Mouse (Mus musculus) limb, embryonic 12.5 days (tissue): Measurements from ENCODE around the gene Acadl. TPM values are rescaled to one million over a fixed set of nuclear protein-coding genes. Genes with fewer than 3 reads are reported as not detected.

Experiments
- ATAC-seq: fragments of 200-750 bp; cut with Nextera tagmentation; 2 replicates; pipeline ENCODE4 v1.8.0; 2017; ENCODE audit warnings: low read depth, moderate TSS enrichment; ENCODE audit not compliant: insufficient number of reproducible peaks, insufficient read depth, low FRiP score, low TSS enrichment
- H3K27ac ChIP-seq: fragments of 300-500 bp; sonication (generic); 2 replicates; pipeline ENCODE4 v1.5.1; 2016; ENCODE audit warnings: mild to moderate bottlenecking, moderate library complexity
- H3K27me3 ChIP-seq: fragments of 300-500 bp; sonication (generic); 2 replicates; pipeline ENCODE4 v1.6.1; 2016; ENCODE audit warnings: mild to moderate bottlenecking, moderate library complexity
- H3K36me3 ChIP-seq: fragments of 300-500 bp; sonication (generic); 2 replicates; pipeline ENCODE4 v1.6.1; 2016; ENCODE audit warnings: mild to moderate bottlenecking, moderate library complexity
- H3K4me1 ChIP-seq: fragments of 300-500 bp; sonication (generic); replicated peaks from 2 replicates; pipeline ENCODE4 v1.6.1; 2016
- H3K4me2 ChIP-seq: fragments of 300-500 bp; sonication (generic); 2 replicates; pipeline ENCODE4 v1.6.1; 2016; ENCODE audit warnings: mild to moderate bottlenecking, moderate library complexity
- H3K4me3 ChIP-seq: fragments of 300-500 bp; sonication (generic); replicated peaks from 2 replicates; pipeline ENCODE4 v1.5.1; 2016; ENCODE audit warnings: mild to moderate bottlenecking
- H3K9ac ChIP-seq: fragments of 300-500 bp; sonication (generic); replicated peaks from 2 replicates; pipeline ENCODE4 v1.6.1; 2016; ENCODE audit warnings: mild to moderate bottlenecking, moderate library complexity
- H3K9me3 ChIP-seq: fragments of 300-500 bp; sonication (generic); 2 replicates; pipeline ENCODE4 v1.6.1; 2016; ENCODE audit warnings: mild to moderate bottlenecking, moderate library complexity
- WGBS: fragments of 180-500 bp; shearing (Covaris S2); methylation state at CpG from one replicate; pipeline ENCODE4 v1.1.7; 2016; 5-methylcytosine and 5-hydroxymethylcytosine counted together
- polyA plus RNA-seq: library from polyadenylated mRNA; unstranded; fragments of >200 nt; fragmentation: Nextera tagmentation; extraction: Ambion mirVana; gene quantifications from 2 replicates; pipeline ENCODE4 v1.2.1, GENCODE M21; 2016

Gene Acadl
- 66.1 and 67.8 TPM in 2 replicates for polyA plus RNA-seq

DNA sequence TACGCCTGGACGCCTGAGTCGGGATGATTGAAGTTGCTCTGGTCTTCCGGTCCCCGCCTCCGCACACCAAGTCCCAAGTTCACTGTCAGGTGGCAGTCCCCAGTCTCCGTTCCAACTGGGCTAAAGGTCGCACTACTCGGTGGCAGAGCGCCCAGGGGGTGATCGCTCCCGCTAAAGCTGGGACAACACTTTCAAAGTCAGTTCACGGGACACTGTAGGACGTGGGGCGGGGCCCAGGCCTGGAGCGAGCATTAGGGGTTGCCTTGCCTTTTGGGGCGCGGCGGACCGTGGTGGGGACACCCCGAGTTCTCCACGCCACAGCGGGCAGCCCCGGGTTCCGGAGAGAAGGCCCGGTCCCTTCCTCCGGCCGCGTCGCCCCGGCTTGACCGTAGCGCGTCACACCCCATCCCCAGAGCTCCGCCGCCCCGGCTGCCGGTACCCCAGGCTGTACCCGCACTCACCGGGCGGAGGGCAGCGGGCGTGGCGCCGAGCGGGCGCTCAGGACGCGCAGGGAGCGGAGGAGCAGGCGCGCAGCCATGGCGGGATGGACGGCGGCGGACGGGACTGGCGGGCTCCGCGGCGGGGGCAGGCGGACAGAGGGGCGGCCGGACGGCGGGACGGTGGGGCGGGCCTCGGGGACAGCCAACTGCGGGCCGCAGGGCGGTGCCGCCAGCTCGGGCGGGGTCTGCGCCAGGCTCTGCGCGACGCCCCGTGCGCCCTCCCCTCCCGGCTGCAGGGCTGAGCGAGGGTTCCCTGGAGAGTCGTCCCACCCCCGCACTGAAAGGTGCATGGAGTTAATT is at the start of gene Acadl:
TSS of gene Acadl (minus strand) at position 566 of the 800 bp plus-strand sequence.
- H3K9me3 ChIP-seq: no peaks in the 10 kb centered on the region; the same call in 1 of the 2 replicates
- peak; percentile 88 for ATAC-seq
- H3K36me3 ChIP-seq: peaks cover 4% of the 10 kb centered on the region
- H3K4me1 ChIP-seq: peaks cover 11% of the 10 kb centered on the region
- H3K9ac ChIP-seq: peak within 1 kb of the TSS; percentile 86
- H3K4me3 ChIP-seq: peak within 1 kb of the TSS; percentile 91
- no peaks in the 10 kb centered on the region for H3K27me3 ChIP-seq
- peak within 1 kb of the TSS; percentile 73 for H3K4me2 ChIP-seq
- peak within 1 kb of the TSS; percentile 78 for H3K27ac ChIP-seq
- under 1% methylated on average over 85 of the region's 85 CpGs for WGBS

DNA sequence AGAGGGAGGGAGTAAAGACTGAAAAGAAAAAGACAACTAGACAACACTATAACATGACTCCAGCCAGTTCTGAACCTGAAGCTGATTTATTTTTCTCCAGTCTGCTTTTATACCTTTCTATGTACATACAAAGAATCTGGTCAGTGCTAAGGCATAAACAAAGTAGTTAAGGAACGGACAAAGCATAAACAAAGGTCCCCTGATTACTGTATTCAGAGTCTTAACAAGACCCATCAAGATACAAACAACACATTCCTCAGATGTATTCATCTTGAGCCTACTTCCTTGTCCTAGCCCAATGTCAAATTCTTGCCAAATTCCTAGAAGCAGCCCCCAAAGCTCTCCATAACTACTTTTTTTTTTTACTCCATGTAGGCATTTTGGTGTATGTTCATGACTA is 49.2 kb upstream of the Acadl start:
- WGBS: 74% methylated on average over 1 of the region's 1 CpGs
- no peak overlapping the region for H3K4me3 ChIP-seq
- no peaks in the 10 kb centered on the region for H3K9me3 ChIP-seq

DNA sequence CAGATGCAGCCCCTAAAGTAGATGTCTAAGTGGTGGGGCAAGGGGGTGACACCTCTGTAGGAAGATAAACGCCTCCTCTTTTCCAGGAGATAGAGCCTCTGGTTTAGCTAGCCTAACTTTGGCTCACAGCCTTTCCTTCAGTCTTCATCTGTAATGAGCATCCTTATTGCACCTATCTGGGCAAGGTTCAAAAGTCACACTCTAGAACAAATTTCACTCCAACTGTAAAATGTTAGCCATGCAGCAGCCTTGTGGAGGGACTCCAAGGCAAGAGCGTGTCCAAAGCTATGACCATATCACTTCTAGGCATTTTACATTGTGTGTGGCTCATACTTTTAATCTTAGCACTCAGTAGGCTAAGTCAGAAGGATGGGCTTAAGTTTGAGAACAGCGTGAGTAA is 39.5 kb upstream of the Acadl start:
- Histone ChIP-seq H3K9me3 (no peaks in the 10 kb centered on the region), H3K27me3 (no peaks in the 10 kb centered on the region), H3K9ac (no peak overlapping the region), H3K36me3 (no peaks in the 10 kb centered on the region), H3K4me2 (no peak overlapping the region), H3K27ac (no peak overlapping the region), H3K4me3 (no peak overlapping the region), H3K4me1 (peaks cover 6% of the 10 kb centered on the region)
- WGBS: 86% methylated on average over 3 of the region's 3 CpGs
- no peak for ATAC-seq

More for the DNA sequence above, 49.2 kb upstream of the Acadl start:
- Histone ChIP-seq H3K27ac (no peak overlapping the region), H3K4me1 (no peaks in the 10 kb centered on the region), H3K27me3 (no peaks in the 10 kb centered on the region), H3K4me2 (no peak overlapping the region), H3K36me3 (no peaks in the 10 kb centered on the region), H3K9ac (no peak overlapping the region)
- ATAC-seq: no peak

DNA sequence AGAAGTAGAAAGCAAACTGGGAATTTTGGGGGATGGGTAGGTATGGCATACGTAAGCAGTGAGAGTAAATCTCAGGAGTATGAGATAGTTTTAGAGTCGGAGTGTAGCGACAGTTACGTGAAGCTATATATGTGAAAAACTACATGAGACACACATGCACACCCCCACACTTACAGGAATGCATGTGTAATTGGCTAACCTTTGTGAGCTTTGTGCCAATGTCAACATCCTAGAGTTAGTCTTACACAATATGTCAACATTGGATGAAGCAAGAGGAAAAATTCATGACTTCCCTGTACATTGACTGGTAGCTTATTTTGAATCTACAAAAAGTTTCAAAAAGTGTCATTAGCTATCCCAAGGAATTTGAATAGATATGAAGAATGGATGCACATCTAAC is 37.9 kb upstream of the Acadl start:
- 93% methylated on average over 4 of the region's 4 CpGs for WGBS
- H3K4me3 ChIP-seq: no peak overlapping the region
- no peak overlapping the region for H3K9ac ChIP-seq
- no peaks in the 10 kb centered on the region for H3K27me3 ChIP-seq
- peaks cover 19% of the 10 kb centered on the region for H3K4me1 ChIP-seq
- no peak overlapping the region for H3K4me2 ChIP-seq
- no peak for ATAC-seq
- no peak overlapping the region for H3K27ac ChIP-seq
- H3K36me3 ChIP-seq: no peaks in the 10 kb centered on the region
- no peaks in the 10 kb centered on the region for H3K9me3 ChIP-seq

DNA sequence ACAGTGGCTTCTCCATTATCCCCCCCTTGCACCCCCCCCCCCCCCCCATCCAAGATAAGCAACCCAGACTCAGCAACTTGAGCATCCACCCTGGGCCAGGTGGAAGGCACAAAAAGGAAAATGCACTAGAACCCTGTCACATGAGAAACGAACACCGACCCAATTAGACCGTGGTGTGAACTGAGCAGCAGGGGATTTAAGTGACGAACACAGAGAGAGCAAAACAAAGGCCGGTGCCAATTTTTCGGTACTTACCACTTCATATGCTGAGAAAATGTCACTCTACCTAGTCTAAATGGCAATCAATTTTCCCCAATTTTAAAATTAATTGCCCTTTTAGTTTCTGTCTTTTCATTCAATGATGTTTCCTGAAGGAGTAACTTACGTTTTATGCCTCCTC is 35.2 kb upstream of the Acadl start:
- no peak for ATAC-seq
- 52% methylated on average over 7 of the region's 7 CpGs for WGBS
- Histone ChIP-seq H3K27me3 (no peaks in the 10 kb centered on the region), H3K4me3 (no peak overlapping the region), H3K4me1 (peaks cover 19% of the 10 kb centered on the region), H3K27ac (no peak overlapping the region), H3K36me3 (no peaks in the 10 kb centered on the region), H3K9me3 (no peaks in the 10 kb centered on the region), H3K9ac (no peak overlapping the region), H3K4me2 (no peak overlapping the region)

DNA sequence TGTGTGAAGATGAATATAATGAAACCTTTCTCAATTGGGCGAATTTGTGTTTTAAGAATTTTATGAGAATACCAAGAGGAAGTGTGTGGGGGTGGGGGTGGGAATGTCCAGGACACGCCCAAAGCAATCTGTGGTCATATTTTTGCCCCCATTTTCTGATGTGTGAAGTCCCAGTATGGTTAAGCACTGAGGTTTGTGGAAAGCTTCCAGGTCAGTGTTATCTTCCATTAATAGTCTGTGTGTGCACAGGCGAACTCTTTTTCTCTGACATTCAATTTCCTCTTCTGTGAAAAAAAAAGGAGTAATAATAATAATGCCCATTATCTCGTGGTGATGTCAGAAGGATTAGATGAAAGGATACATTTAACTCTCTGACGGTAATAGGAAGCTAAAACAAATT is 33.5 kb upstream of the Acadl start:
- H3K4me3 ChIP-seq: no peak overlapping the region
- H3K36me3 ChIP-seq: no peaks in the 10 kb centered on the region
- no peak overlapping the region for H3K9ac ChIP-seq
- peak overlapping the region; percentile 32 for H3K4me2 ChIP-seq
- peak; percentile 30; the same call in 1 of the 2 replicates for ATAC-seq
- no peak overlapping the region for H3K27ac ChIP-seq
- peaks cover 19% of the 10 kb centered on the region for H3K4me1 ChIP-seq
- no peaks in the 10 kb centered on the region for H3K9me3 ChIP-seq
- no peaks in the 10 kb centered on the region for H3K27me3 ChIP-seq
- 51% methylated on average over 5 of the region's 5 CpGs for WGBS

DNA sequence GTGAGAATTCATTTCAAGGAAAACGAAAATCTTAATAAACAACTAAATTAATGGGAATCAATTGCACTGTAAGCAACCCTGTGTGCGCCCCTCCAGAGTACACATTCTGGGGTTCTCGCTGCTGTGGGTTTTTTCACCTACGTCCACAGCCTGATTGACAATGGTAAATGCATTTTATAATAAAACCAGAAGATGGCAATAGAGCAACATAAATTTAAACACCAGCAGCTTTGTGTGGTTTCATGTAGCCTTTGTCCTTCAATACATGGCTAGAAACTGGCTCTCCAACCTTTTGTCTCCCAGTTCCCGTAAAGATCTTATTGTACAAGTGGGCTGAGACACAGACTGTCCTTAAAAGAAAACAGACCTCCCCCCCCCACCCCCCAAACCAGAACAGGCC is 33.0 kb upstream of the Acadl start:
- Histone ChIP-seq H3K27ac (no peak overlapping the region), H3K4me1 (peaks cover 19% of the 10 kb centered on the region), H3K9me3 (no peaks in the 10 kb centered on the region), H3K4me3 (no peak overlapping the region), H3K27me3 (no peaks in the 10 kb centered on the region), H3K4me2 (peak overlapping the region; percentile 32), H3K36me3 (no peaks in the 10 kb centered on the region), H3K9ac (no peak overlapping the region)
- 39% methylated on average over 5 of the region's 5 CpGs for WGBS
- peak; percentile 85 for ATAC-seq

DNA sequence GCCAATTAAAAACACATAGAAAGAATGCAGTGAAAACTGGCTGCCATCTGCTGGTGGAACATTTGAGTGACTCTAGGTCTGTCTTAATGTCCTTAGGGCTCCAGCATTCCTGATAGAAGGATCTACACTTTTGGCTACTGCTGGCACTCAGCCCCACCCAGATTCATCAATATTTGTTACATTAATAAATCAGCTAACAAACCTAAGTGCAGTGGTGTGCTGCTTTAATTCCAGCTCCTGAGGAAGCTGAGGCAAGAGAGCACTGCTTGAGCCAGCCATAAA is 32.7 kb upstream of the Acadl start:
- Histone ChIP-seq H3K27me3 (no peaks in the 10 kb centered on the region), H3K27ac (no peak overlapping the region), H3K4me2 (peak overlapping the region; percentile 32), H3K9me3 (no peaks in the 10 kb centered on the region), H3K36me3 (no peaks in the 10 kb centered on the region), H3K4me3 (no peak overlapping the region), H3K4me1 (peaks cover 19% of the 10 kb centered on the region), H3K9ac (no peak overlapping the region)
- peak; percentile 67 for ATAC-seq

DNA sequence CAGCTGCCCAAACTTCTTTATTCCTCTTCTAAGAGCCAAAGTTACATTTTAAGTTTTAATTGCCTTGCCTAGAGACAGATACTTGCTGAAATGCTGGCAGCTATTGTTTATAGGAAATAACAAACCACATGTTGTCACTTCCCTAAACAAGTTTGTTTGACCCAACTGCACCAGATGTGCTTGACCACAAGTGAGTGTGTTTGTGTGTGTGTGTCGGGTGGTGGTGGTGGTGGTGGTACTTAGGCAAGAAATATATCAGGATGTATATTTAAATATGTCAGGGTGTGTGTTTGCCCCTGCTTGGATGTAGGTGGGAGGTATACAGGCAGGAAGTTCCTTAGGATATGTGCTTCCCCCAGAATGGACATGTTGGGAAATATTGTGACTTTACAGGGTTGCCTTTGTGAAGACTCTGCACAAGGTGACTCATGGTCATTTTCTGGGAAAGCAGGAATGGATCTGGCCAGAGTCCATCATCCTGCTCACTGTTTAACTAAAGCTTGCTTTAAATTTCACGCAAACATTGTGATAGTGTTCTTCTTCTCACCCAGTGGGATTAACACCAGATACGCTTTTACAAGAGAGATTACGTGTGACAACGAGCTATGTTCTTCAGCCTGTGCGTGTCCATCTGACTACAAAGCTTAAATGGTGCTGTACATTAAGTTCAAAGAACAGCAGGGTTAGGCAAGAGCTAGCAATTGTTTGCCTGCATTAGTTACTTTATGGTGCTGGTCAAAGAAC is 32.2 kb upstream of the Acadl start:
- Histone ChIP-seq H3K27ac (no peak overlapping the region), H3K27me3 (no peaks in the 10 kb centered on the region), H3K36me3 (no peaks in the 10 kb centered on the region), H3K4me1 (peaks cover 19% of the 10 kb centered on the region), H3K9me3 (no peaks in the 10 kb centered on the region), H3K4me3 (no peak overlapping the region), H3K4me2 (peak overlapping the region; percentile 32; the same call in 1 of the 2 replicates), H3K9ac (no peak overlapping the region)
- peak; percentile 18; the same call in 1 of the 2 replicates for ATAC-seq
- WGBS: 50% methylated on average over 6 of the region's 6 CpGs

DNA sequence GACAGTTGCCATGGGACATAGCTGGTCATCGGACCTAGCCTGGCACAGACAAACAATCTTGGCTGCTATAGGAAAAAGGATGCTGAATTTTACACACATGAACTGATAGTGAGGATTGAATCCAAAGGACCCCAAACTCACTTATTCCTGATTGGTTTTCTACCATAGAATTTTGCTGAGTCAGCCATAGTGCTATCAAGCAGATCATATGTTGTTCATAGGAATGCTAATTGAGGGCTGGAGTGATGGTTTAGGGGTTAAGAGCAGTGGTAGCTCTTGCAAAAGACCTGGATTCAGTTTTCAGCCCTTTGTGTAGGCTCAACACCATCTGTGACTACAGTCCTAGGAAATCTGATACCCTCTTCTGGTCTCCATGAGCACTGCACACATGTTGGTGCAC is 24.1 kb upstream of the Acadl start:
- Histone ChIP-seq H3K27ac (no peak overlapping the region), H3K36me3 (no peaks in the 10 kb centered on the region), H3K27me3 (no peaks in the 10 kb centered on the region), H3K9me3 (no peaks in the 10 kb centered on the region), H3K4me1 (no peaks in the 10 kb centered on the region), H3K4me2 (no peak overlapping the region), H3K4me3 (no peak overlapping the region), H3K9ac (no peak overlapping the region)
- WGBS: 87% methylated on average over 1 of the region's 1 CpGs
- no peak for ATAC-seq

DNA sequence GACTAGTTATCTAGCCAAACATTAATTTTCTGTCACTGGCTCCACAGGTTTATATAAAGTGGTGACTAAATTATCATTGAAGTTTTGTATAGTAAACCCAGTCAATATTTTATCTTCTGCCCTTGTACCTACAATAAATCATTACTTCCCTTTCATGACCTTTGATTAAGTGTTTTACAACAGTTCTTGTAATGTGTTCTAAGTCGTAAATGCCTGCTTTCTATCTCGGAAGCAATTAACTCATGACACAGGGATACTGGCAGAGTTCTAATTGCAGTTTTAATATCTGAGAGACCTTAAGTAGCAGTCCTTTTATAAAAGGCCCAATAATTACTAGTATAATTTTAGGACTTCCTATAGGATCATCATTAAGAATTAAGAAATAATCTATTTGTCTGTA is 17.1 kb upstream of the Acadl start:
- H3K9me3 ChIP-seq: peaks cover 14% of the 10 kb centered on the region
- no peak for ATAC-seq
- H3K4me2 ChIP-seq: no peak overlapping the region
- no peak overlapping the region for H3K4me3 ChIP-seq
- H3K27ac ChIP-seq: no peak overlapping the region
- H3K36me3 ChIP-seq: no peaks in the 10 kb centered on the region
- H3K4me1 ChIP-seq: no peaks in the 10 kb centered on the region
- H3K27me3 ChIP-seq: no peaks in the 10 kb centered on the region
- H3K9ac ChIP-seq: no peak overlapping the region
- 36% methylated on average over 2 of the region's 2 CpGs for WGBS
